Mouse (Mus musculus) lung, postnatal 0 days (tissue): Measurements from ENCODE around the gene Ppan. TPM values are rescaled to one million over a fixed set of nuclear protein-coding genes. Genes with fewer than 3 reads are reported as not detected.

ENCODE experiments used
- ATAC-seq: fragments of 200-750 bp; cut with Nextera tagmentation; 2 replicates; pipeline ENCODE4 v1.8.0; 2017; ENCODE audit warnings: moderate library complexity
- DNase-seq: peaks from one replicate; pipeline ENCODE4 v3.0.0-alpha.2; 2016; ENCODE audit warnings: low spot score
- H3K27ac ChIP-seq: fragments of 300-500 bp; sonication (generic); 2 replicates; pipeline ENCODE4 v1.5.1; 2014; ENCODE audit warnings: antibody characterized with exemption, mild to moderate bottlenecking, low read length, mixed read lengths
- H3K27me3 ChIP-seq: fragments of 300-500 bp; sonication (generic); replicated peaks from 2 replicates; pipeline ENCODE4 v1.6.1; 2014; ENCODE audit warnings: low read length, mixed read lengths; ENCODE audit not compliant: insufficient read depth
- H3K36me3 ChIP-seq: fragments of 300-500 bp; sonication (generic); 2 replicates; pipeline ENCODE4 v1.6.1; 2014; ENCODE audit warnings: low read length, mixed read lengths; ENCODE audit not compliant: insufficient read depth
- H3K4me1 ChIP-seq: fragments of 300-500 bp; sonication (generic); 2 replicates; pipeline ENCODE4 v1.6.1; 2014; ENCODE audit warnings: antibody characterized with exemption, low read depth, low read length, mixed read lengths; ENCODE audit not compliant: insufficient read depth
- H3K4me2 ChIP-seq: fragments of 300-500 bp; sonication (generic); replicated peaks from 2 replicates; pipeline ENCODE4 v1.6.1; 2014; ENCODE audit warnings: low read depth, mild to moderate bottlenecking, low read length, moderate library complexity, mixed read lengths
- H3K4me3 ChIP-seq: fragments of 300-500 bp; sonication (generic); 2 replicates; pipeline ENCODE4 v1.5.1; 2014; ENCODE audit warnings: low read depth, low read length
- H3K9ac ChIP-seq: fragments of 300-500 bp; sonication (generic); replicated peaks from 2 replicates; pipeline ENCODE4 v1.6.1; 2014; ENCODE audit warnings: low read depth, mild to moderate bottlenecking
- H3K9me3 ChIP-seq: fragments of 300-500 bp; sonication (generic); 2 replicates; pipeline ENCODE4 v1.6.1; 2016; ENCODE audit warnings: low read length, mixed read lengths
- CTCF ChIP-seq: IDR thresholded peaks from 2 replicates; pipeline ENCODE4 v1.5.1; 2016; ENCODE audit warnings: antibody characterized with exemption, mild to moderate bottlenecking
- EP300 ChIP-seq: IDR thresholded peaks from 2 replicates; pipeline ENCODE4 v1.6.1; 2016; ENCODE audit warnings: antibody characterized with exemption, mild to moderate bottlenecking, control low read depth
- WGBS: fragments of 180-500 bp; shearing (Covaris S2); extraction: QIAGEN DNeasy Blood & Tissue Kit; methylation state at CpG from one replicate; pipeline ENCODE4 v1.1.7; 2014; 5-methylcytosine and 5-hydroxymethylcytosine counted together
- polyA plus RNA-seq: library from polyadenylated mRNA; unstranded; fragments of >200 nt; fragmentation: Nextera tagmentation; extraction: Ambion mirVana; gene quantifications from 2 replicates; pipeline ENCODE4 v1.2.1, GENCODE M21; 2015

Gene Ppan
- polyA plus RNA-seq, 1 experiment from 2014 or later: 20.9 TPM

DNA sequence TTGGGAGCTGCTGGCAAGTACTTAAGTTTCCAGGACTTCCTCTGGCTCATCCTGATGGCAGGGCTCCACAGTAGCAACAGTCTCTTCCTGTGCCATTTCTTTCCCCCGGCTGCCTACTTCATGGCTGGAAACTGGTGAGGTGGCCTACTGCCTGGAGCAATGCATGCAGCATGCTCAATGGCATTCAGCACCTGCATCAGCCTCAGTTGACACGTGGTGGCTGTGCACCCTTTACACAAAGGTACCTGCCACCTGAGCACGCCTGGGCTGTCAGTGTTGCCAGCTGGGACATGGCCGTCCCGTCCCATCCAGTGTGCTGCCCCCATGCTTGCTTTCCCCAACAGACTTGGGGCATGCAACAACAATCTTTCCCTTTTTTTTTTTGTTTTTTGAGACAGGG lies 5.1 kb downstream of the Ppan start:
- no peak overlapping the region for H3K9ac ChIP-seq
- 53% methylated on average over 5 of the region's 5 CpGs for WGBS
- no peaks in the 10 kb centered on the region for H3K27me3 ChIP-seq
- peaks cover 9% of the 10 kb centered on the region; the same call in 1 of the 2 replicates for H3K4me1 ChIP-seq
- ATAC-seq: no peak
- no peak overlapping the region for H3K4me3 ChIP-seq
- peaks cover 28% of the 10 kb centered on the region; the same call in 1 of the 2 replicates for H3K36me3 ChIP-seq
- H3K27ac ChIP-seq: no peak overlapping the region
- TF ChIP-seq CTCF: no peak
- no peak for TF ChIP-seq EP300
- no peak for DNase-seq
- H3K9me3 ChIP-seq: no peaks in the 10 kb centered on the region
- H3K4me2 ChIP-seq: no peak overlapping the region

- 85% methylated on average over 13 of the region's 13 CpGs for WGBS
- no peaks in the 10 kb centered on the region for H3K9me3 ChIP-seq
Measured at GRCm38 (mm10) chr9:20893590-20894343, 5.8 kb downstream of the Ppan start.

GRCm38 (mm10) chr9:20894629-20895028 lies 6.7 kb downstream of the Ppan start:
- H3K27ac ChIP-seq: no peak overlapping the region
- H3K4me2 ChIP-seq: no peak overlapping the region
- H3K4me3 ChIP-seq: no peak overlapping the region
- no peaks in the 10 kb centered on the region for H3K9me3 ChIP-seq
- no peak for ATAC-seq
- no peak for TF ChIP-seq EP300
- no peak for TF ChIP-seq CTCF
- 85% methylated on average over 15 of the region's 15 CpGs for WGBS
- DNase-seq: no peak
- no peak overlapping the region for H3K9ac ChIP-seq
- peaks cover 28% of the 10 kb centered on the region; the same call in 1 of the 2 replicates for H3K36me3 ChIP-seq
- H3K27me3 ChIP-seq: no peaks in the 10 kb centered on the region
- peaks cover 9% of the 10 kb centered on the region; the same call in 1 of the 2 replicates for H3K4me1 ChIP-seq

More at GRCm38 (mm10) chr9:20893590-20894343, 5.8 kb downstream of the Ppan start:
- no peak for DNase-seq
- peaks cover 9% of the 10 kb centered on the region; the same call in 1 of the 2 replicates for H3K4me1 ChIP-seq
- ATAC-seq: no peak
- peaks cover 28% of the 10 kb centered on the region; the same call in 1 of the 2 replicates for H3K36me3 ChIP-seq
- TF ChIP-seq EP300 (no peak), CTCF (no peak)
- no peak overlapping the region for H3K4me2 ChIP-seq
- H3K27ac ChIP-seq: no peak overlapping the region
- no peak overlapping the region for H3K9ac ChIP-seq
- no peak overlapping the region for H3K4me3 ChIP-seq
- no peaks in the 10 kb centered on the region for H3K27me3 ChIP-seq

DNA sequence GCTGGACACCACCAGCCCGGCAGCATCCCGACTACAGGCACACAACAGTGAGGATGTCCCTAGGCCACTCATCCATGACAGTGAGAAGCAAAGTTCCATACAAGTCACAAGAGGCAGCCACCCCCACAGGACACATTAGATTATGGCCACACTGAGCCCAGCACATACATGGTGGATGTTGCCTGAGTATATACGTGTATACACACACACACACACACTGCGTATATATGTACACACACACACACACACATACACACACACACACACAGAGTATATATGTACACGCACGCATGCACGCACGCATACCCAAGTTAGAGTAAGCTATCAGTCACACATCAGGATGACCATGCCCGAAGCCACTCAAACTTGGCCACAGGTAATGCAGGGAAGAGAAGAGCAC lies 7.4 kb downstream of the Ppan start:
- WGBS: 88% methylated on average over 9 of the region's 9 CpGs

GRCm38 (mm10) chr9:20897736-20898510 lies 9.9 kb downstream of the Ppan start:
- no peak for DNase-seq
- Histone ChIP-seq H3K36me3 (peaks cover 22% of the 10 kb centered on the region; the same call in 1 of the 2 replicates), H3K9ac (peak overlapping the region; percentile 90), H3K4me1 (peaks cover 9% of the 10 kb centered on the region; the same call in 1 of the 2 replicates), H3K4me3 (peak overlapping the region; percentile 87), H3K27me3 (no peaks in the 10 kb centered on the region), H3K9me3 (no peaks in the 10 kb centered on the region), H3K4me2 (peak overlapping the region; percentile 92), H3K27ac (peak overlapping the region; percentile 68)
- TF ChIP-seq CTCF: no peak
- 6% methylated on average over 26 of the region's 39 CpGs for WGBS
- peak; percentile 63 for ATAC-seq

More for the DNA sequence above, 7.4 kb downstream of the Ppan start:
- Histone ChIP-seq H3K9ac (no peak overlapping the region), H3K36me3 (peaks cover 25% of the 10 kb centered on the region; the same call in 1 of the 2 replicates), H3K9me3 (no peaks in the 10 kb centered on the region), H3K4me1 (peaks cover 9% of the 10 kb centered on the region; the same call in 1 of the 2 replicates), H3K27ac (no peak overlapping the region), H3K4me3 (no peak overlapping the region), H3K4me2 (no peak overlapping the region), H3K27me3 (no peaks in the 10 kb centered on the region)
- ATAC-seq (no peak), DNase-seq (no peak)
- no peak for TF ChIP-seq EP300
- TF ChIP-seq CTCF: no peak

- 3% methylated on average over 34 of the region's 34 CpGs for WGBS
- TF ChIP-seq CTCF (peak; percentile 90), EP300 (no peak)
- H3K4me1 ChIP-seq: peaks cover 9% of the 10 kb centered on the region; the same call in 1 of the 2 replicates
- H3K9me3 ChIP-seq: no peaks in the 10 kb centered on the region
- ATAC-seq (peak; percentile 89), DNase-seq (peak; percentile 93)
- H3K4me2 ChIP-seq: peak within 1 kb of the TSS; percentile 92
- peak within 1 kb of the TSS; percentile 68 for H3K27ac ChIP-seq
- H3K27me3 ChIP-seq: no peaks in the 10 kb centered on the region
- H3K36me3 ChIP-seq: peaks cover 19% of the 10 kb centered on the region; the same call in 1 of the 2 replicates
- peak within 1 kb of the TSS; percentile 90 for H3K9ac ChIP-seq
- peak within 1 kb of the TSS; percentile 87 for H3K4me3 ChIP-seq
Measured at GRCm38 (mm10) chr9:20898511-20899073, 10.6 kb downstream of the Ppan start, which contains the start of gene Eif3g. Gene Eif3g, minus strand, starts transcription at chr9:20898623.
